Mouse (Mus musculus) brown adipose tissue, adult 24 weeks (tissue): ENCODE results near the gene Tsr3. TPM values are rescaled to one million over a fixed set of nuclear protein-coding genes. Genes with fewer than 3 reads are reported as not detected.

Source experiments
- H3K27ac ChIP-seq: fragments of 200-500 bp; replicated peaks from 2 replicates; pipeline ENCODE4 v1.5.1; 2012; ENCODE audit warnings: low read depth, mild to moderate bottlenecking, low read length
- H3K4me1 ChIP-seq: fragments of 200-500 bp; 2 replicates; pipeline ENCODE4 v1.6.1; 2012; ENCODE audit warnings: low read length, mixed read lengths; ENCODE audit not compliant: control insufficient read depth, insufficient read depth, insufficient read length
- H3K4me3 ChIP-seq: fragments of 200-500 bp; 2 replicates; pipeline ENCODE4 v1.5.1; 2012; ENCODE audit warnings: low read depth, mild to moderate bottlenecking, low read length, moderate library complexity; ENCODE audit not compliant: insufficient read depth
- polyA plus RNA-seq: library from polyadenylated mRNA; stranded (reverse); fragments of >200 nt; gene quantifications from 2 replicates; pipeline ENCODE4 v1.2.4, GENCODE M21; 2012; ENCODE audit not compliant: missing spikeins, insufficient read depth, insufficient read length

Tsr3 gene
- polyA plus RNA-seq, 1 experiment: 9.9 TPM

DNA sequence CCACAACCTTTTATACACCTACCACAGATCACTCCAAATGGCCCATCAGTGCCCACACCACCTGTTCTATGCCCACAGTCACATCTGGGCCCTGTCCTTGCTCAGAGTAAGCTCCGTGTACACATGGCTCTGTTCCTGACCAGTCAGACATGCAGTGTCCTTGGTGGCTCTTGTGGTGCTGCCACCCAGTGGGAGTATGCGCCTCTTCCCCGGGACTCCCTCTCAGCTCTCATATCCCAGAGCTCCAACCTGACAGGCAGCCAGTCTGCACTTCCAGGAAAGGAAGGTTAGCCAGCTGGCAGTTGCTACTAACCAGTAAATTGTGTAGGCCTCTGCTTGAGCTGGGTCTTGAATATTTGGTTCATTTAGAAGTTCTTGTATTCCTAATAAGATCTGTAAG, 24.5 kb downstream of the Tsr3 start:
- Histone ChIP-seq H3K4me1 (no peaks in the 10 kb centered on the region), H3K27ac (no peak overlapping the region)

DNA sequence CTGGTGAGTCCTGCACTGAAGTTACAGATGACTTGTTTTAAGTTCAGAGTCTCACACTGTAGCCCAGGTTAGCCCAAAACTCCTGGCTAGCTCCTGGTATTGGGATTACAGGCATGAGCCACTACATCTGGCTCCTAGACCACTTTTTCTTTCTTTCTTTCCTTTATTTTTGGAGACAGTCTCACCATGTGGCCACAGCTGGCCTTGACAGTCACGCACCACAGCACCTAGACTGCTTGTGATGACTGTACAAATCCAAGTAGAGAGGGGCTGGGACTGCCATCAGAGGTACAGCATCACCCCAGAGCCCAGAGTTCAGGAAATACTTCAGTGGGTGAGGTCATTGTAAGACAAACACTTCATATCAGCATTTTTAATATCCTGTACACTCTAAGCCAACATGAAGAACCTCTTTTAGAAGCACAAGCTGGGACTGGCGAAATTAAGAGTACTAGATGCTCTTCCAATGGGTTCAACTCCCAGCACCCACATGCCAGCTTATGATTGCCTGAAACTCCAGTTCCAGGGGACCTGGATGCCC, 30.9 kb downstream of the Tsr3 start:
- Histone ChIP-seq H3K4me1 (peaks cover 6% of the 10 kb centered on the region), H3K27ac (no peak overlapping the region), H3K4me3 (no peak overlapping the region; the same call in 1 of the 2 replicates)

More for the DNA sequence above, 24.5 kb downstream of the Tsr3 start:
- no peak overlapping the region for H3K4me3 ChIP-seq

DNA sequence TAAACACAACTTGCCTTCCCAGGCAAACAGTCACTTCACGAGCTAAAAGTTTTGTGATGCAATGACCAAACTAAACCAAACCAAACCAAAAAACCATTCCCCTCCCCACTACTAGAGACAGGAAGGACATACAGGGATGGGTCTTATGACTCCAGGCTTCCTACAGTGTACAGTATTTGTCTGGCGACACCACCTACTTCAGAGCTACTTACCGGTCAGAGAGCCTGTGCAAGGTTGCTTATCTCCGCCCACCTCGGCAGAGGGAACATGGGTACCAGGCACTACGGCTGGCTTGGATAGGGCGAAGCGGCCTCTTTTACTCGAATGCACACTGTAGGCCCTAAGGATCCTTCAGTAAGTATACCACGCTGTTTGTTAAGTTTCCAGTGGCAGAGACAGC, 32.4 kb downstream of the Tsr3 start:
- Histone ChIP-seq H3K27ac (no peak overlapping the region), H3K4me3 (peak overlapping the region; percentile 91), H3K4me1 (peaks cover 6% of the 10 kb centered on the region)

DNA sequence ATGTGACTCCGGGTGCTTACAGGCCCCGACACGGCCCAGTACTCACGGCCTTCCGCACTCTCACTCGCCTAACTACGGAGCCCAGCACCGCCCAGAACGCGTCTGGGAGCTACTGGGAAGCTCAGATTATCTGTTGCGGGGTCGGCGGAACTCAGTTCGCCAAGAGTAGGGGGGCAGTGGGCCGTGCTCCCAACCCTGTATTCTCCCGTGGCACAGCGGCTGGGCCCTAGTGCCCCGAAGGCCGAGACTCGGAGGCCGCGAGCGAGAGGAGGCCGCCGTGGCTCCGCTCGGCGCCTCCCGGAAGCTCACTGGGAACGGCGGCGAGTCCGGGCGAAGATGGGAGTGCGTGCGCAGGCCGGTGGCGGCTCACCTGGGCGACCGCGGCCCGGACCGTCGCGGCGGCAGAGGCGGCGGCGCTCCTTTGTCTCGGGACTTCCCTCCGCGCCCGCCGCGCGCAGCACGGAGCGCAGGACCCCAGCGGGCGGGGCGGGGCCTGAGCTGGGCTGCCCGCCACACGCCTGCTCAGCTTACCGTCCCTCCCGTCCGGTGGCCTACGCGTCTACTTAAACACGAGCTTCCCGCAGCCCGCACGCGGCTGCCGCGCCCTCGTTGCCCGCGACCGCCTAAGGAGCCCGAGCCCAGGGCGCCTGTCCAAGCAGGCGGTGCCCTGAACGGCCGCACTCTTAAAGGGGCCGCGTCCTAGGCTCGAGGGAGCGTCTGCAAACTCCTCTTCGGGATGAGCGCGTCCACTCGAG, 33.2 kb downstream of the Tsr3 start:
- H3K4me1 ChIP-seq: peaks cover 6% of the 10 kb centered on the region
- peak overlapping the region; percentile 91 for H3K4me3 ChIP-seq
- H3K27ac ChIP-seq: peak overlapping the region; percentile 99

DNA sequence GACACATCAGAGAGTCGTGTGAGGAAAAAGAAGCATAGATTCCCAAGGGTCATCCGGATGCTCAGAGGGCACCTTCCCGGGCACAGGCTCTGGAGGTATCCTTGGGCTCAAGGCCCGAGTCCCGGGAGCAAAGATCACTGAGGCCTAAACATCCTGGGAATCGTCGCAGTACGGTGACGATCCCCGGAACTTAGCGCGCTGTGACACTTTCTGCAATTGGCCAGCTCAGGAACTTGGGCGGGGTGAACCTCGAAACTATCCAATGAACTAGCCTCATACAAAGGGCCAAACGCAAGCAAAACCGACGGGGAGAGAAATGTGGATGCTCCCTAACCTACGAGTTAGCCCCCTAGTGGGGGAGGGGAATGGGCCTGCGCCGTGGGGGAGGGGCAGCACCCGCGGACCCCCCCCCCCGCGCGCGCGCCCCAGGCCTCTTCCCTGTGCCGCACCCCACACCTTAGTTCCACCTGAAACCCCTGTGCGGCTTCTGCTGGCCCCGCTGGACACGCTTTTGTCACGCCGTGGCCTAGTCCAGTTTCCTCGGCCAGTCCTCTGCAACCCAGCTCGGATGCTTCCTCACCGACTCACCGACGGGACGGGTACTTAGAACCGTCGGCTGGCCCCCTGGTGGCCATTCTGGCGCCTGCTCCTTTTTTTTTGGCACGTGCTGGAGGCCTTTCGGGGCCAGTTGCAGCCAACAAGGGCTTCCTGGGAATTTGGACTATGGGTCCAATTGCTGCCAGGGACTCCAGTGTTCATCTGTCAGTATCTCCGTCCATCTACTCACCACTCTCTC, 33.9 kb downstream of the Tsr3 start:
- Histone ChIP-seq H3K27ac (peak overlapping the region; percentile 99), H3K4me3 (peak overlapping the region; percentile 91), H3K4me1 (peaks cover 6% of the 10 kb centered on the region)

DNA sequence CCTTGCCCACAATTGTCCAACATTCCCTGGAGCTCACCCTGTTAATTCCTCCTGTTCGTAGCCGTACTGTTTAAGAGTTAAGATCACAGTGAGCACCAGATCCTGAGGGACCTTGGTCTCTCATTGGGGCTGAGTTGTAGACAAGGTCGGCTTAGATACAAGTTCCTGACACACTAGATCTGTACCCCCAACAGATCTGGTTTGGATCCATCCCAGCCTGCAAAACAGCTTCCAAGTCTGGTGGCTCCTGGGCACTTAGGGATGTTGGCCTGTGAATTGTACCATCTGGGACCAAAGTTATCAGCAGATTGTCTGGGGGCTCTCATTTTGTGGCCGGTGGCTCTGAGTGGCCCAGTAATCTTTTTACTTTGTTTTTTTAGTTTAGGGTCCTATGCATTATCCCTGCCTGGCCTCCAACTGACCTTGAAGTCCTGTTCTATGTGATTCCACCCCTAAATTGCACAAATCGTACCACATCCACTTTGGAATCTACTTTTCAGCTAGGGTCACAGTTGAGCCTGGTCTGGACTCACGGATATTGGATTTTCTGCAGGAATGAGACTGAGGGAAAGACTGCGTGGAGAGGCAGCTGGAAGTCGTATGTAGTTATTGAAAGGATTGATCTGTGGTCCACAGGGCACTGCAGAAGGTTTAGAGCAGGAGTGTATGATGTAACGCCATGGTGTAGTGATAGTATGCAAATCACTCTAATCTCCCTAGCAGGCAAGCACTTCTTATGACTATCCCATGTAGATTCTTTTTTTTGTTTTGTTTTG, 34.8 kb downstream of the Tsr3 start, which contains the start of gene Ube2i:
Gene Ube2i, minus strand, starts transcription at position 52 of the 776 bp plus-strand sequence.
- Histone ChIP-seq H3K4me1 (peaks cover 6% of the 10 kb centered on the region), H3K4me3 (peak within 1 kb of the TSS; percentile 91), H3K27ac (peak within 1 kb of the TSS; percentile 99)

DNA sequence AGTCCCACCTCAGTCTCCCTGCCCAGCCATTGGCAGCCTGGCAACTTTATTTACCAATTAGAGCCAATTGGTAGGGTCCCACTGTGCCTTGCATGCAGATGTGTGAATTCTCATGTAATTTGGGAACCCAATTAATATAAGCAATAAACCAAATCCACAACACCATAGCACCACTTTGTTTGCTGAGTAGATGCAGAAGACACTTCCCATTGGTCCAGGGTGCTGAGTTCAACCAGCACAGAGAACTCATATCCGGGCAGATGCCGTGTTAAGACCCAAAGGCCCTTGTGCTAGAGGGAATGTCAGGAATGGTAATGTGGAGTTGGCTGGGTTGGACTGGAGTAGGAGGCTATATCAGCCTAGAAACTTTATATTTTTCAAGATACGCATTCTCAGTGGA, 35.9 kb downstream of the Tsr3 start:
- no peak overlapping the region for H3K4me3 ChIP-seq
- peaks cover 6% of the 10 kb centered on the region; the same call in 1 of the 2 replicates for H3K4me1 ChIP-seq
- no peak overlapping the region for H3K27ac ChIP-seq

DNA sequence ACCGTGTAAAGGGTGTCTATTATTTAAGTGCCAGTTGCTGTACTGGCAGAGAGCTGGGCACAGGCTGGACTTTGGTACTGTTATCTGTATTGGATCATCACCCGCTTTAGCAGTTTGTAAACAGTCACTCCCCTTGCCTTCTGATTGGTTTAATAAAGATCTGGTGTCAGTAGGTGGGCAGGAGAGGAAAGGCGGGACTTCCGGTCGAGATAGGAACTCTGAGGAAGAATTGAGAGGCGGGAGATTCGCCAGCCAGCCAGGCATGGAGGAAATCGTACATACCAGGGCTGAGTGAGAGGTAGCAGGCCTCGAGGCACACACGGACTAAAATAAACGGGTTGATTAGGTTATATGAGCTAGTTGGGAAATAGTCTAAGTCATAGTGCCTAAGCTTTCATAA, 42.2 kb downstream of the Tsr3 start:
- no peak overlapping the region for H3K4me3 ChIP-seq
- H3K27ac ChIP-seq: no peak overlapping the region
- no peaks in the 10 kb centered on the region for H3K4me1 ChIP-seq

DNA sequence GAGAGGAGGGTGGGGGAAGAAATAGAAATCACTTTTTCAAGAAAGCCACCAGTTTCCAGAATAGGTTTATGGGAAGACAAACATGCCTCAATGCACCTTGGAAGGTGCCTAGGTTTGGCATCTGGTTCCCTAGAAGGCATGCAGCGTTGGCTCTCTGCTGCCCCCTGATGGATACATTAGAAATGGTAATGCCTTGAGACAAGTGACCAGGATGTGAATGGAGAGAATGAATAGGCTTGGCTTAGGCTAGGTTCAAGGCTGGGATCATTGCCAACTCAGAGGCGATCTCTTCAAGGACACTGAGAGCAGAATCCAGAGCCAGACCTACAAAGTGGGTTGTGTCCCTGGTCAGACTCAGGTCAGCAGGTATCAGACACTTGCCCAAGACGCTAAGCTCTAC, 45.1 kb downstream of the Tsr3 start:
- no peak overlapping the region for H3K4me3 ChIP-seq
- no peaks in the 10 kb centered on the region for H3K4me1 ChIP-seq
- no peak overlapping the region for H3K27ac ChIP-seq

DNA sequence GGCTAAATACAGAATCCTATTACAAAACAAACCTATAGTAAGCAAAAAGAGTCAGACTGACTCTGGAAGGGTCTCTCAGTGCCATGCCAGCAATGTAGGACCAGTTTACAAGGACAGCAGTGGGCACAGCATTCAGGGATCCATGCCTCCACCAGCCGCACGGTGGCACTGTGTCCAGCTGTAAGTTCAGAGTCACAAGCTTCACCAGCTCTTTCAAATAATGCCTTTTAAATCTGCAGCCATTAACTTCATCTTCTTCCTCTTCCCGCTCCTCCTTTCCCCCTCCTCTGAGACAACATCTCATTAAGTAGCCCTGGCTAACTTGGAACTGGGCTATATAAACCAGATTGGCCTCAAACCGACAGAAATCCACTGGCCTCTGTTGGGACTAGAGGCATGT, 48.9 kb downstream of the Tsr3 start:
- Histone ChIP-seq H3K4me3 (no peak overlapping the region), H3K27ac (no peak overlapping the region), H3K4me1 (no peaks in the 10 kb centered on the region)

DNA sequence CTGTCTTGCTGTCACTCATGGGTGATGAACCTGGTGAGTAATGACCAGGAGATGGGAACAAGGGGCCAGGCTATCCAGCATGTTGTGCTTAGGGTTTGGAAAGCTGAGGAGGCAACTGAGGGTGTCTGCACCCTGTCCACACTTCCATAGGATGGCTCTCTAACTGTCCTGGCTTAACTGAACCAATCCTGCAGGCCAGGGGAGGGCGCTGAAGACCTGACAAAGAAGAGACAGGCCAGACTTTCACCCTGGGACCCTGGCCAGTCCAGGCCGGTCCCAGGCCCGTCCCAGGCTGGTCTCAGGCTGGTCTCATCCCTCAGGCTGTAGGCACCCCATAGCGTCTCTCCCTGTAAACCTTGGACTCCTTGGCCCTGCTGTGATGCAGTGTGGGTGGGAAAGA, 50.4 kb downstream of the Tsr3 start:
- H3K4me1 ChIP-seq: no peaks in the 10 kb centered on the region
- H3K4me3 ChIP-seq: no peak overlapping the region
- no peak overlapping the region for H3K27ac ChIP-seq

Other genes with a start within 250 kb of the Tsr3 start
- gene Cramp1l, start 224.4 kb upstream of the Tsr3 start, polyA plus RNA-seq: 4.2 and 4.8 TPM in 2 replicates
- 3.8 and 4.1 TPM in 2 replicates for gene Ift140, start 224.1 kb upstream of the Tsr3 start, polyA plus RNA-seq
- gene Tmem204, start 156.6 kb upstream of the Tsr3 start, polyA plus RNA-seq: 13.1 and 22.6 TPM in 2 replicates
- 10.1 and 12.9 TPM in 2 replicates for gene Telo2, start 124.2 kb upstream of the Tsr3 start, polyA plus RNA-seq
- not detected in 2 replicates for gene Ptx4, start 119.4 kb upstream of the Tsr3 start, polyA plus RNA-seq
- gene Clcn7, start 106.8 kb upstream of the Tsr3 start, polyA plus RNA-seq: 9.6 and 11.5 TPM in 2 replicates
- not detected in 2 replicates for gene Ccdc154, start 77.7 kb upstream of the Tsr3 start, polyA plus RNA-seq
- gene Gm38655, start 64.7 kb upstream of the Tsr3 start, polyA plus RNA-seq: not detected in 2 replicates
- gene BC003965, start 55.6 kb upstream of the Tsr3 start, polyA plus RNA-seq: 27.3 and 36.9 TPM in 2 replicates
- gene Unkl, start 51.8 kb upstream of the Tsr3 start, polyA plus RNA-seq: 2.5 and 4.3 TPM in 2 replicates
- gene Gnptg, start within 50 bp of the Tsr3 start, polyA plus RNA-seq: 27.6 and 32.7 TPM in 2 replicates
- 1.1 and 2.9 TPM in 2 replicates for gene Baiap3, start 16.2 kb downstream of the Tsr3 start, polyA plus RNA-seq
- 56.0 and 66.5 TPM in 2 replicates for gene Ube2i, start 34.5 kb downstream of the Tsr3 start, polyA plus RNA-seq
- not detected in 2 replicates for gene Prss34, start 58.2 kb downstream of the Tsr3 start, polyA plus RNA-seq
- not detected in 2 replicates for gene Prss28, start 68.5 kb downstream of the Tsr3 start, polyA plus RNA-seq
- not detected in 2 replicates for gene Prss29, start 78.5 kb downstream of the Tsr3 start, polyA plus RNA-seq
- gene Tpsab1, start 105.4 kb downstream of the Tsr3 start, polyA plus RNA-seq: 0.63 TPM in 1 of 2 replicates, not detected in the other
- gene Tpsb2, start 126.1 kb downstream of the Tsr3 start, polyA plus RNA-seq: 6.1 and 8.8 TPM in 2 replicates
- gene Tpsg1, start 129.1 kb downstream of the Tsr3 start, polyA plus RNA-seq: 0.99 TPM in 1 of 2 replicates, not detected in the other
- 1.3 TPM in 1 of 2 replicates, not detected in the other for gene Cacna1h, start 193.6 kb downstream of the Tsr3 start, polyA plus RNA-seq
- not detected in 2 replicates for gene Tekt4, start 214.4 kb downstream of the Tsr3 start, polyA plus RNA-seq